Mouse (Mus musculus): ENCODE measurements around the gene Utp3. TPM values are rescaled to one million over a fixed set of nuclear protein-coding genes. Genes with fewer than 3 reads are reported as not detected.

The Utp3 gene
- total and polyA plus RNA-seq, 3 experiments: 48.4 to 120 (median 73.9) TPM

DNA sequence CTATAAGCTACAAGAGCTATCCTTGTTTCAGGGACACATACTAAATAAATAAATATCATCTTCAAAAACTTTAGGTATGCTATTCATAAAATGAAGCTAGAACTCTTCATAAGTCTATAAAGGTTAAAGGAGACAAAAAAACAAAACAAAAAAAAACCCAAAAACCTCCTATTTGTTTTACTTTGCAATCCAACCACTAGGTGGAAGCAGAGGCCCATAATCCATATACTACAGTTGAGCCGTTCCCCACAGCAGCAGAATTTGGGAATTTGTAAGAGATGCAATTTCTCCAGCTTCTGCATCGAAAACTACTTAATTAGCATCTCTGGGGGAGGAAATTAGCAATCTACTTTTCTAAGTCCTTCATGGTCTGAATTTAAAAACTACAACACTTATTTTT is 35.0 kb upstream of the Utp3 start:
- Histone ChIP-seq H3K36me3 (ENCODE audit: control insufficient read depth in 1 of 2, insufficient read depth in 2 of 2, low read length in 2 of 2) (no peaks in the 10 kb centered on the region), H3K4me1 (ENCODE audit: control insufficient read depth in 1 of 2, insufficient read depth in 2 of 2, low read length in 2 of 2) (no peaks in the 10 kb centered on the region), H3K27me3 (ENCODE audit: control insufficient read depth in 1 of 2, insufficient read depth in 2 of 2, low read length in 2 of 2) (peaks cover 4 to 8% of the 10 kb centered on the region in 2 experiments), H3K4me3 (ENCODE audit: control insufficient read depth in 1 of 2, insufficient read depth in 1 of 2, low read depth in 2 of 2, low read length in 2 of 2) (no peak overlapping the region), H3K79me2 (ENCODE audit: control insufficient read depth, insufficient read depth, low read length, poor library complexity) (no peaks in the 10 kb centered on the region), H3K9me3 (replicated peaks; ENCODE audit: insufficient read depth, low read length) (no peaks in the 10 kb centered on the region), H3K27ac (ENCODE audit: control insufficient read depth, low read depth, low read length) (no peak overlapping the region), H3K9ac (ENCODE audit: control insufficient read depth, low read depth, low read length, poor library complexity, severe bottlenecking) (no peak overlapping the region)
- peak; percentile 82 for TF ChIP-seq SMC3 (IDR thresholded peaks at IDR 0.05; ENCODE audit: low read depth, low read length)
- no peak for TF ChIP-seq CHD2 (IDR thresholded peaks at IDR 0.05; ENCODE audit: low read length)
- TF ChIP-seq ZNF384 (IDR thresholded peaks at IDR 0.05; ENCODE audit: low read depth, low read length): peak; percentile 85
- TF ChIP-seq ZC3H11A (IDR thresholded peaks at IDR 0.05; ENCODE audit: low read depth, low read length): peak; percentile 86
- peak; percentile 97 for TF ChIP-seq RAD21 (IDR thresholded peaks at IDR 0.05; ENCODE audit: low read depth, low read length)
- TF ChIP-seq POLR2A (IDR thresholded peaks at IDR 0.05; ENCODE audit: control insufficient read depth in 1 of 2, insufficient read depth in 1 of 2, low read depth in 1 of 2, low read length in 2 of 2, poor library complexity in 1 of 2): no peak
- peak; percentile 39 to 88 (median 53); a peak in 5 of 6 replicates for TF ChIP-seq CTCF (IDR thresholded peaks at IDR 0.05 in 2 of 3, conservative IDR thresholded peaks at IDR 0.05 in 1 of 3; ENCODE audit: control insufficient read depth in 1 of 3, insufficient read depth in 1 of 3, low read depth in 2 of 3, low read length in 3 of 3, poor library complexity in 1 of 3, severe bottlenecking in 1 of 3)
- peak; percentile 60; the same call in 1 of the 2 replicates for TF ChIP-seq ZKSCAN1 (IDR thresholded peaks at IDR 0.05; ENCODE audit: low read depth, low read length)
- peak; percentile 60 for DNase-seq (ENCODE audit: low read depth, low spot score)

DNA sequence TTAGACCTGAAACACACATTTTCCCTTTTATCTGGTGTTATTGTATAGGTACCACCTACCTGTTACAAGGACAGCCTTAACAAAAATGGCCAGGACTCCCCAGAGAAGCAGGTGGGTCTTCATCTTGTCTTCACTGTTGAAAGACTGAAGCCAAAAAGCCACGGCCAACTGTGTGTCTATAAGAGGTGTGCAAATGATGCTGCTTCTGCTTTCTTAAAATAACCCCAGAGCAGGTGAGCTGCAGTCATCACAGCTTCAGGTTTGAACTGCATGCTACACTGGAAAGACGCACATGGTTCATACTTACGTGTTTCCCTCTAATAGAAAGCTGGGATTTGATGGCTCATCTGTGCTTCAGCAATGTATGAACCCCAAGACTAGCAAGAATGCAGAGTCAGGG is 26.6 kb upstream of the Utp3 start, which contains the start of gene Jchain:
TSS of gene Jchain (minus strand) at position 235 of the 400 bp plus-strand sequence.
- H3K27ac ChIP-seq (ENCODE audit: control insufficient read depth, low read depth, low read length): no peak within 1 kb of the TSS
- TF ChIP-seq BHLHE40 (IDR thresholded peaks at IDR 0.05; ENCODE audit: borderline replicate concordance, low read depth, low read length) (no peak), ELF1 (IDR thresholded peaks at IDR 0.05; ENCODE audit: low read depth, low read length) (no peak), USF2 (IDR thresholded peaks at IDR 0.05; ENCODE audit: borderline replicate concordance in 1 of 2, insufficient read depth in 1 of 2, low read depth in 1 of 2, low read length in 2 of 2) (no peak), SIN3A (IDR thresholded peaks at IDR 0.05; ENCODE audit: low read length) (no peak), NRF1 (IDR thresholded peaks at IDR 0.05; ENCODE audit: insufficient read depth, low read depth, low read length, poor library complexity, severe bottlenecking) (no peak), RAD21 (IDR thresholded peaks at IDR 0.05; ENCODE audit: low read depth, low read length) (no peak), CHD1 (IDR thresholded peaks at IDR 0.05; ENCODE audit: low read depth, low read length) (no peak)
- DNase-seq (ENCODE audit: low read depth, low spot score): no peak

DNA sequence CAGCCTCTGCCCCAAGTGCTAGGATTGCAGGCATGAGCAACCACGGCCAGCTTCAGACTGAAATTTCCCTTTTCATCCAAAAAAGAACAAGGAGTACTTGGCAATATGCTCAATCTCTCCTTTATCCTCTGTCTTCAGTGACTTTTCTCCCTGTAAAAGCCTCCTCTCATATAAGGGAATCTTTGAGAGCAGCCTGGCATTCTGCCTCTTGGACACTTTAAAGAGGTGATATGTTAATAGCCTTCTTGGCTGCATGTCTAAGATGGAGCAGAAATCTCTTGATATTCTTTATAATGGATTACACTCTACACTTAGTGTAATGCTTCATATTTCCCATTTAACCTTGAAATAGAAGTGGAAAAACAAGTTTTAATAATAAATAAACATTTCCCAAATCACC is 23.4 kb upstream of the Utp3 start:
- DNase-seq (ENCODE audit: low read depth, low spot score): no peak
- Histone ChIP-seq H3K4me3 (ENCODE audit: control insufficient read depth in 1 of 2, insufficient read depth in 1 of 2, low read depth in 2 of 2, low read length in 2 of 2) (no peak overlapping the region), H3K36me3 (ENCODE audit: control insufficient read depth in 1 of 2, insufficient read depth in 2 of 2, low read length in 2 of 2) (no peaks in the 10 kb centered on the region), H3K9ac (ENCODE audit: control insufficient read depth, low read depth, low read length, poor library complexity, severe bottlenecking) (no peak overlapping the region), H3K9me3 (replicated peaks; ENCODE audit: insufficient read depth, low read length) (no peaks in the 10 kb centered on the region), H3K27me3 (ENCODE audit: control insufficient read depth in 1 of 2, insufficient read depth in 2 of 2, low read length in 2 of 2) (peaks cover 4 to 9% of the 10 kb centered on the region in 2 experiments; a peak in 3 of 4 replicates), H3K79me2 (ENCODE audit: control insufficient read depth, insufficient read depth, low read length, poor library complexity) (no peaks in the 10 kb centered on the region), H3K27ac (ENCODE audit: control insufficient read depth, low read depth, low read length) (no peak overlapping the region), H3K4me1 (ENCODE audit: control insufficient read depth in 1 of 2, insufficient read depth in 2 of 2, low read length in 2 of 2) (no peaks in the 10 kb centered on the region; a peak in 1 of 4 replicates)
- TF ChIP-seq ZC3H11A (IDR thresholded peaks at IDR 0.05; ENCODE audit: low read depth, low read length): no peak
- TF ChIP-seq HCFC1 (IDR thresholded peaks at IDR 0.05; ENCODE audit: low read depth, low read length): no peak
- TF ChIP-seq MEF2A (IDR thresholded peaks at IDR 0.05; ENCODE audit: extremely low read depth, insufficient replicate concordance, low read depth, low read length, poor library complexity, severe bottlenecking): no peak
- TF ChIP-seq UBTF (IDR thresholded peaks at IDR 0.05; ENCODE audit: borderline replicate concordance, insufficient read depth, low read depth, low read length): no peak
- TF ChIP-seq RCOR1 (IDR thresholded peaks at IDR 0.05; ENCODE audit: low read depth, low read length): no peak
- no peak for TF ChIP-seq GABPA (IDR thresholded peaks at IDR 0.05; ENCODE audit: low read depth, low read length)
- no peak for TF ChIP-seq EP300 (IDR thresholded peaks at IDR 0.05; ENCODE audit: low read depth in 1 of 2, low read length in 2 of 2)
- TF ChIP-seq TAL1 (IDR thresholded peaks at IDR 0.05; ENCODE audit: low read length): no peak
- TF ChIP-seq MAFK (IDR thresholded peaks at IDR 0.05; ENCODE audit: borderline replicate concordance, low read depth, low read length): no peak
- TF ChIP-seq BHLHE40 (IDR thresholded peaks at IDR 0.05; ENCODE audit: borderline replicate concordance, low read depth, low read length): no peak

More for the DNA sequence above, 26.6 kb upstream of the Utp3 start, which contains the start of gene Jchain:
- Histone ChIP-seq H3K36me3 (ENCODE audit: control insufficient read depth in 1 of 2, insufficient read depth in 2 of 2, low read length in 2 of 2) (no peaks in the 10 kb centered on the region; a peak in 1 of 4 replicates), H3K4me3 (ENCODE audit: control insufficient read depth in 1 of 2, insufficient read depth in 1 of 2, low read depth in 2 of 2, low read length in 2 of 2) (no peak within 1 kb of the TSS), H3K27me3 (ENCODE audit: control insufficient read depth in 1 of 2, insufficient read depth in 2 of 2, low read length in 2 of 2) (peaks cover 8 to 9% of the 10 kb centered on the region in 2 experiments), H3K9me3 (replicated peaks; ENCODE audit: insufficient read depth, low read length) (no peaks in the 10 kb centered on the region), H3K4me1 (ENCODE audit: control insufficient read depth in 1 of 2, insufficient read depth in 2 of 2, low read length in 2 of 2) (no peaks in the 10 kb centered on the region), H3K79me2 (ENCODE audit: control insufficient read depth, insufficient read depth, low read length, poor library complexity) (no peaks in the 10 kb centered on the region), H3K9ac (ENCODE audit: control insufficient read depth, low read depth, low read length, poor library complexity, severe bottlenecking) (no peak within 1 kb of the TSS)

All from MEL (cell line).